Mouse (Mus musculus) spleen, adult 18-20 months (tissue): ENCODE results near the gene Adra2b.

ENCODE experiments used
- DNase-seq, 2 experiments: peaks; one replicate each; pipeline ENCODE4 v3.0.0; 2022; ENCODE audit warnings: mixed read lengths in 2 of 2

Gene Adra2b

DNA sequence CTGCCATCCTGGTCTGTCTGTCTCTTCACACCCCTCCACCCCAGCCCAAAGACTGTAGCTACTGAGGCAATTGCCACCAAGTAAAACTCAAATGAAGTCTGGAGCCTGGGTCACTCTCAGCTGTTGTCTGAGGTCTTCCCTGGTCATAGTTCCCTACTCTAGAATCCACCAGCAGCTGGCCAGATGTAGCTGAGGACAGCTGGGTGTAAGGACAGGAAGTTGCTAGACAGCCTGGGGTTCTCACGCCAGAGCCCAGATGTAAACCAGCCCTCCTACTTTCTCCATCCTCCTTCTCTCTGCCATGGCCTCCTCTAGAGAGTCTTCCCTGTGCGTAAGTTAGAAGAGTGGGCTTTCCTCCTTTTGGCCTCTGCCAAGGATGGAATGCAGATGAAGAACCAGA is 24.5 kb downstream of the Adra2b start:
- DNase-seq, result no peak

DNA sequence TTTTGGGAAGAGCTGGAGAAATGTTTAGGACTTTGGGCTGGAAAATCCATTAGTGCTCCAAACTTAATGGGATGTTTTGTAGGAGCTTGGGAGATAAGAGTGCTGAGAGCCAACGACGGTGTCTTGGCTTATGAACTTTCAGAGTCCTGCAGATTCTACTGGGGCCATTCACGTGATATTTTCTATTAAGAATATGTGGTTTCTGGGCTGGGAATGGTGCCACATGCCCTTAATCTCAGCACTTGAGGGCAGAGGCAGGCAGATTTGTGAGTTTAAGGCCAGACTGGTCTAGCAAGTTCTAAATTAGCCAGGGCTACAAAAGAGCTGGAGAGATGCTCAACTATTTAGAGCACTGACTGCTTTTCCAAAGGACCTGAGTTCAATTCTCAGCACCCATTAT is 27.3 kb downstream of the Adra2b start:
- no peak for DNase-seq

DNA sequence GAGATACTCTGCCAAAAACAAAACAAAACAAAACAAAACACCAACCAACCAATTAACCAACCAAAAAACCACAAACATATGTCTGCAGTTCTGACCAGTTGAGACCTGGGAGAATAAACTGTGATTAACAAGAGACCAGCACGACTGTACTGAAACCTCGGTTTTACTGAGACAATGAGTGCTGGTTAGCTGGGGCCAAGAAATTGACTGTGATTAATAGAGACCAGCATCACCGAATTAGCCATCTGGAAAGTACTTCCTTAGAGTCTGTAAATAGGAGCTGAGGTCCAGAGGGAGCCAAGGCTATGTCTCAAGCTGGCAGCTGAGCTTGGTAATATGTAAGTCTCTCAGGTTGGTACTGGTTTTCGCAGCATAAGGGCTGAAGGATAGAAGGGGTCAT is 27.8 kb downstream of the Adra2b start:
- DNase-seq, result no peak

DNA sequence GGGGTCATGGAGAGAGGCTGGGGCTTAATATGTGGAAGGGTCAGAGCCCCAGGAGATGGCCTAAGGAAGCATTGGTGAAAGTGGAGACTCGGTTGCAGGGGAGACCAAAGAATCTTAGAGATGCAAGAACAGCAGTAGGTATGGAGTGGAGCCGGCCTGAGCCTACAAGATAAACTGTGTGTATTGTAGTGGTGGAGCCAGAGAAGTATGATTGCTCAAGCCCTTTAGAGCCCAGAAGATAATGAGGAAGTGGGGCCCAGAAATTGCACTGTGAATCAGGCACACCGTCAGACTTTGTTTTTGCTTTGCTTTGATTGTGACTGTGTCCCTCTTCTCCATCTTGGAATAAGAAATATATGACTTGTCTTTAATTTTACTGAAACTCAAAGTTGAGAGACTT is 28.3 kb downstream of the Adra2b start:
- no peak for DNase-seq

DNA sequence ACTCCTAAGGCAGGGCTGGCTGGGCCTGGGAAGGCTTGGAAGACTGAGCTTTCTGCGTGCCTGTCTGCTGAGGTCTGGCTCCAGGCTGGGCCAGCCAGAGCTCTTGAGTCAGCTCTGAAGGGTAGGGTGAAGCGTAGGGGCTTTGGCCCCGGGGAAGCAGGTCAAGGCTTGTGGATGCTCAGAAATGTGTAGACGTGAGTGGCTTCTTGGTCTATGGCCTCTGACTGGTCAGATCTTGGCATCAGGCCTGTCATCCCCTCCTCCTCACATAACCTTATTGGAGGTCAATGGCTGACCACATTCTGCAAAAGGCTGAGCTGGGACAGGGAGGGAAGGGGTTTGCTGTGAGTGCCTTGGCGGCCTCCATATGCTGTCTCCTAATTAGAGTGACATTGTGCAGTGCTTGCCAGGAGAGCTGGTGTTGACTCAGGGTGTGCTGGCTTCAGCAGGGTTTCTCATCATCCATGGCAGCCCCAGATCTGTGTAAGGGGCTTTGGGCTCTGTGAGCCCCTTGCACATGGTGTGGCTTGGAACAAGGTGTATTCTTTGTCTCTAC is 31.7 kb downstream of the Adra2b start:
- no peak for DNase-seq

DNA sequence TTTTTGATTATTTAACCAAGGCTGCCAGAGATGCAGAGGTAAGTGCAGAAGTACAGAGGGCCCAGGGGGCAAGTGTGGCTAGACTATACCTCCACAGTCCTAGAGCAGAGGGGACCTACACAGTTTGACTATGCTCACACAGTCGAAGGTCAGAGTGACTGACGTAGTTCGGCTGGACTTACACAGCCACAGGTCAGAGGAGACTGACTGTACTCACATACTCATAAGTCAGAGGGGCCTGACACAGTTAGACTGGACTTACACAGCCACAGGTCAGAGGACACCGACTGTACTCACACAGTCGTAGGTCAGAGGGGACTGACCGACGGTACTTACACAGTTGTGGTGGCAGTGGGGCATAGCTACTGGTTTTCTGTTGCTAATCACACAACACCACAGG is 35.7 kb downstream of the Adra2b start:
- DNase-seq, result no peak

DNA sequence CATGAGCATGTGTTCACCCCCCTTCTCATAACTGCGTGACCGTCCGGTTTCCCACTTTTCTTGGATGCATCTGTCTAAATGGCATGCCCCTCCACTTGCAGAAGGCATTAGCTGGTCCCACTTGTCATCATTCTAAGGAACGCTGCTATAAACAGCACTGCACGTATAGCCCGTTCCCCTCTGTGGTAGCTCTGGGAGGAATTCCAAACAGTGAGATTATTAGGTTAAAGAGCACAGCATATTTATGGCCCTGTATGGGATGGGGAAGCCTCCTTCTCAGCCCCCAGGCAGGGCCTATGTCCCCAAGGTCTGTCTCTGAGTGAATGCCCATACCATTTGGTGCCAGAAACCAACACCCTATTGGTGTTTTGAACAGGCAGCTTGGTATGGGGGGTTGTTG is 48.1 kb downstream of the Adra2b start:
- DNase-seq, result no peak

DNA sequence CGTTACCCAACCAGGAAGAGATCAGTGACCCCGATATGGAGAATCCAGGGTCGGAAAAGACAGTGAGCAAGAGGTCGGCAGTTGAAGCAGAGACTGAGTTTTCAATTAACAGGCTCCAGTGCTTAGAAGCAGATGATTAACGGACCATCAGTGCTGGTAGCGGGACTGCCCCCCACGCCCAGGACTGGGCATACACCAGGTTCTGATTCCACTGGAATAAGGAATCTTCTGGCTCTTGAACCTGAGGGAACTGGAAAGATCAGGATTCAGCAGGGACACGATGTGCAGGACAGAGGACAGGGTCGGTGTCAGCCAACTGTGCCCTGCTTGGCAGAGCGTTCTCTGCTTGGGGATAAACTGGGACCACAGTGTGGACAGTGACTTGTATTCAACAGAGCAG is 52.8 kb downstream of the Adra2b start:
- no peak for DNase-seq

DNA sequence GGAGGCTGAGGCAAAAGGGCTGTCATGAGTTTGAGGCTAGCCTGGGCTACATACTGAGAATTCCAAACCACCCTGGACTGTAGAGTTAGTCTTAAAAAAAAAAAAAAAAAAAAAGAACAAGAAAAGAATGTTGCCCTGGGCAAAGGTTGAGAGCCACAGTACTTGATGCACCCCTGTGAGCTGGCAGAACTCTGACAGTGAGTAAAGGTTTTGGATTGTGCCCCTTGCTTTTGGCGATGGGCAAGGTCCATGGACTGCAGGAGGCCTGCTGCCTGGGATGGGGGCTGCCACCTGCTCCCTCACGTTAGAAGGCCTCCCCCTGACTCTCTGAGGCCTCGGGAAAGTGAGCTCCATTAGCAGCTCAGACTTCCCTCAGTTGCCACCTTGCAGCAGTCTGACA is 53.7 kb downstream of the Adra2b start:
- no peak for DNase-seq
